Mouse (Mus musculus): ENCODE data around the gene Pirt.

- no peak for TF ChIP-seq CTCF (IDR thresholded peaks at IDR 0.05; ENCODE audit: insufficient read depth, low read length)
- no peak for TF ChIP-seq POLR2A (IDR thresholded peaks at IDR 0.05; ENCODE audit: borderline replicate concordance, extremely low read depth, low read depth, low read length)
These were observed 54.8 kb downstream of the Pirt start for GRCm38 (mm10) chr11:66966500-66967116.
